Mouse (Mus musculus) G1E (cell line): ENCODE data around the gene P4hb. TPM values are rescaled to one million over a fixed set of nuclear protein-coding genes. Genes with fewer than 3 reads are reported as not detected.
"Not testable (repeated sequence)": the region's sequence is repeated elsewhere in the genome, so short reads cannot be mapped to it uniquely, and the experiment has no call there.

Experiments
- ATAC-seq: 2 replicates; pipeline ENCODE4 v1.8.0; 2016; ENCODE audit warnings: mild to moderate bottlenecking; ENCODE audit not compliant: insufficient number of reproducible peaks, poor library complexity, low FRiP score, severe bottlenecking; ENCODE audit errors: extremely low read depth
- DNase-seq: peaks from one replicate; pipeline ENCODE4 v3.0.0; 2012; ENCODE audit warnings: low spot score
- H3K27me3 ChIP-seq: 2 replicates; pipeline ENCODE4 v1.6.1; 2012; ENCODE audit warnings: mild to moderate bottlenecking, low read length, inconsistent platforms; ENCODE audit not compliant: insufficient read depth
- H3K36me3 ChIP-seq: replicated peaks from 2 replicates; pipeline ENCODE3; 2012; ENCODE audit warnings: mild to moderate bottlenecking, inconsistent platforms
- H3K4me1 ChIP-seq: 2 replicates; pipeline ENCODE4 v1.6.1; 2012; ENCODE audit warnings: low read depth, low read length, inconsistent platforms, mixed read lengths; ENCODE audit not compliant: insufficient read depth
- H3K4me3 ChIP-seq: 2 replicates; pipeline ENCODE4 v1.5.1; 2012; ENCODE audit warnings: low read depth, mild to moderate bottlenecking, inconsistent platforms, low read length, moderate library complexity, mixed read lengths
- H3K9me3 ChIP-seq: replicated peaks from 2 replicates; pipeline ENCODE4 v1.6.1; 2012; ENCODE audit warnings: inconsistent platforms
- CTCF ChIP-seq: IDR thresholded peaks from 2 replicates; pipeline ENCODE4 v1.5.1; 2012; ENCODE audit warnings: low read depth, low read length, inconsistent platforms, mixed read lengths
- GATA1 ChIP-seq: IDR thresholded peaks from 2 replicates; pipeline ENCODE4 v1.6.1; 2012; ENCODE audit warnings: borderline replicate concordance, low read length, inconsistent platforms, mixed read lengths
- GATA2 ChIP-seq: IDR thresholded peaks from 2 replicates; pipeline ENCODE4 v1.6.1; 2012; ENCODE audit warnings: low read depth, low read length, inconsistent platforms, borderline replicate concordance
- POLR2AphosphoS5 ChIP-seq: IDR thresholded peaks from 2 replicates; pipeline ENCODE4 v1.6.1; 2012; ENCODE audit warnings: low read depth, low read length, inconsistent platforms; ENCODE audit not compliant: insufficient replicate concordance
- TAL1 ChIP-seq: conservative IDR thresholded peaks from 2 replicates; pipeline ENCODE4 v1.6.1; 2012; ENCODE audit warnings: low read depth, low read length, inconsistent platforms, mixed read lengths
- polyA plus RNA-seq: library from polyadenylated mRNA; stranded (reverse); fragments of >175 nt; gene quantifications from 2 replicates; pipeline ENCODE4 v1.2.3, GENCODE M21; 2012
- total RNA-seq, 2 experiments: library from RNA; stranded (forward) in 1 of 2; stranded (reverse) in 1 of 2; fragments of 200-1000 nt in 1 of 2; fragments of >200 nt in 1 of 2; fragmentation: Nextera tagmentation in 1 of 2; gene quantifications; 2 replicates each; pipeline ENCODE4 v1.2.3; 2014 to 2017

The P4hb gene
- total and polyA plus RNA-seq, 3 experiments: 289 to 516 (median 414) TPM

GRCm38 (mm10) chr11:120598990-120599549 is 26.0 kb upstream of the P4hb start:
- Histone ChIP-seq H3K4me3 (peak overlapping the region; percentile 95), H3K27me3 (no peaks in the 10 kb centered on the region), H3K4me1 (peaks cover 72% of the 10 kb centered on the region), H3K36me3 (peaks cover 77% of the 10 kb centered on the region), H3K9me3 (no peaks in the 10 kb centered on the region)
- no peak for TF ChIP-seq GATA1
- no peak for TF ChIP-seq CTCF
- no peak for TF ChIP-seq TAL1
- TF ChIP-seq POLR2AphosphoS5: no peak
- no peak for TF ChIP-seq GATA2
- no peak for DNase-seq
- ATAC-seq: no peak

DNA sequence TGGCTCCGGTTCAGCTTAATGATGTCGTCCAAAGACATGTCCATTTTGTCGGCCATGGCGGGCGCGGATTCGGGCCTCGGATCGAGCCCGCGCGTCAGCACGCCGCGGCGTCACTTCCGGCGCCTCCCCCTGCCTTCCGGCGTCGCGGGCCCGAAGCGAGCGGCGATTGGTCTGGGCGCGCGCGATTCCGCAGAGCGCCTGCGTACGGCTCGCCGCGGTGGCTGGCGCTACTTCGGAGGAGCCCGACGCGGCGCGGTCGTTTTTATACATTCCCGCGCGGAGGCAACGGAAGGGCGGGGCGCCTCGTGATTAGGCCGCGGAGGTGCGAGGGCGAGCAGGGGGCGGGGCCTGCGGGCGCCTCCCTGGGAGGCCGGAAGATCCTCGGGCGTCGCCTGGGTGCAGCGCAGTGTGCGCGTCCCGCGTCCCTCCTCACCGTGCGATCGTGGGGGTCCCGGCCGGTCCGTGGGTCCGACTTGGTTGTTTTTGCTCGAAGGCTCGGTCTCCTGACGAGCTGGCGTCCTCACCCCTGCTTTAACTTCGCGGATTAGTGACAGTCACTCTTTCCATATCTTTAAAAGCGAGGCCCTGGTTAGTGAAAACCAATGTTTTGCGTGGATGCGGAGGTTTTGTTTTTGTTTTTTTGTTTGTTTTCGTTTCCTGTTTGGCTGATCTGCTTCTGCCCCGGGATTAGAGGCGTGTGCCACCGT is 25.4 kb upstream of the P4hb start, which contains the start of the genes Alyref and Anapc11:
Gene Alyref (minus strand): TSS at position 83 of the 707 bp plus-strand sequence.
Gene Anapc11 (plus strand): TSS at position 139 of the 707 bp plus-strand sequence.
- ATAC-seq: peak; percentile 84
- Histone ChIP-seq H3K36me3 (peaks cover 77% of the 10 kb centered on the region), H3K27me3 (no peaks in the 10 kb centered on the region), H3K4me1 (peaks cover 73% of the 10 kb centered on the region), H3K4me3 (peak within 1 kb of the TSS; percentile 95), H3K9me3 (no peaks in the 10 kb centered on the region)
- DNase-seq: peak; percentile 98
- TF ChIP-seq TAL1 (no peak), POLR2AphosphoS5 (no peak), CTCF (no peak), GATA1 (no peak), GATA2 (no peak)

DNA sequence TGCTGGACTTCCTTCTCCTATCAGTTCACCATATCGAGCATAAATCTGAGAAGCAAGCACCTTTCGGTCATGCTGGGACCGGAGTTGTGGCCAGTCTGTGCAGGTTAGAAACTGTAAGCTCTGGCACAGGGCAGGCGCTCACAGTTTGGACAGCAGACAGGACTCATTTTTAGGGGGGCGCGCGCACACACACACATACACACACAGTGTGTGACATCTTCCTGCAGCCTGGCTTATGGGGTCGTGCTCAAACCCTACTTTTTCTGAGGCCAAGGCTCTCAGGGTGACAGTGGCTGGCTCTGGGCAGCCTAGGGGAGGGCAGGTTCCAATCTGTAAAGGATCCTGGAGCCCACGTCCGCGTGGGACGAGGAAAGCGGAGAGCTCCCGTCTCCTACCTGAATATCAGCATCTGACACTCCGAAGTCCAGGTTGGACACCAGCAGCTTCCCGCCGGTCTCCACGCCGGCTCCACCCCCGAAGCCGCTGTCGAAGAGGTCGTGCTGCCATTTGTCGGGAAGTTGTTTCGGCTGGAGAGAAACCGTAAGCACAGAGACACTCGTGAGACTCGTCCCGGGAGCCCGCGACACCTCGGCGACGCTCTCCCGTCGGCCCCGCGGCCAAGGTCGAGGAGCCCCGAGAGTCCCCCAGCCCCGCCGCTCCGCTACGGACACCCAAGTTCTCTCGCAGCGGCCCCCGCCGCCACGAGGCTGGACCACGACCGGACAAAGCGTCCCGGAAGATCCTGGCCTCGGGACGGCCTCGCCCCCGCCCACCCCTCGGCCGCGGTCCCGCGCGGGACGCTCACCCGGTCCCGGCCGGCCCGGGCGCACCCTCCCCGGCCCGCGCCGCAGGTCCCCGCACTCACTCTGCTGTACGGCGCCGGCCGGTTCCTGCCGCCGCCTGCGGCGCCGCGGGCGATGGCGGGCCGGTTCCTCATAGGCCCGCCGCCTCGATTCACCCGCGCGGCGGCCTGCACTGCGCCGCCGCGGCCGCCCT is 24.5 kb upstream of the P4hb start:
- H3K4me1 ChIP-seq: peaks cover 70% of the 10 kb centered on the region
- peak; percentile 29 for DNase-seq
- no peak for ATAC-seq
- TF ChIP-seq GATA1 (no peak), CTCF (no peak), GATA2 (no peak)
- H3K9me3 ChIP-seq: no peaks in the 10 kb centered on the region
- no peaks in the 10 kb centered on the region for H3K27me3 ChIP-seq
- peaks cover 77% of the 10 kb centered on the region for H3K36me3 ChIP-seq
- H3K4me3 ChIP-seq: peak overlapping the region; percentile 95

DNA sequence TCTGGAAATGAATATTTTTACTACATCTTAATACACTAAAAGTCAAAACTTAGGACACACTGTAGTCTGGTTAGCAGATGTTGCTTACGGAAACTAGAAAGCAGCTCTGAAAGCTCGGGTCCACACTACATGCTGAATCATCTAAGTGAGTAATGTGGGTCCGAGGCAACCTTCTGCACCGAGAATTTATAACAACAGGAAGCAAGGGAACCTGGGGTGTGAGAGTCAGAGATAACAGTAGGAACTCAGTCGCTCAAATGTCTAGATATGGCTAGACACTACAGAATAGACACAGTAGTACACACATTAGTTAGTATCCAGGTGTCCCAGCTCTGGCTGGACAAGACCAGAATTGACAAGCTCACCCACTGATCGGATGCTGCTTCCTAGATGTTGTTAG is 15.5 kb upstream of the P4hb start:
- peaks cover 34% of the 10 kb centered on the region for H3K4me1 ChIP-seq
- peaks cover 94% of the 10 kb centered on the region for H3K36me3 ChIP-seq
- no peak overlapping the region for H3K4me3 ChIP-seq
- peak; percentile 84 for ATAC-seq
- H3K9me3 ChIP-seq: no peaks in the 10 kb centered on the region; the same call in 1 of the 2 replicates
- TF ChIP-seq GATA2: no peak
- no peak for TF ChIP-seq CTCF
- TF ChIP-seq TAL1: no peak
- TF ChIP-seq GATA1: no peak
- TF ChIP-seq POLR2AphosphoS5: no peak
- DNase-seq: no peak
- H3K27me3 ChIP-seq: no peaks in the 10 kb centered on the region

DNA sequence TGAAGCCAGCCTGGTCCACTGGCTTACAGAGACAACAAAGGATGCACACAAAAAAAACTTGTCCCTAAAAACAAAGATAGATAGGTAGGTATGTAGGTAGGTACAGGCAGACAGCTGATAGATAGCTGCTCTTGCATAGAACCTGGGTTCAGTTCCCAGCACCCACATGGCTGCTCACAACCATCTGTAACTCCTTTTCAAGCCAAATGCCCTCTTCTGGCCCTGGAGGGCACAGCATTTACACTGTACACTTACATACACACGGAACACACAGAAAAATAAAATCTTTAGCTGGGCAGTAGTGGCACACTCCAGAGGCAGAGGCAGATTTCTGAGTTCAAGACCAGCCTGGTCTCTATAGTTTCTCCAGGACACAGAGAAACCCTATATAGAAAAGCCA is 10.9 kb upstream of the P4hb start:
- Histone ChIP-seq H3K4me1 (peaks cover 38% of the 10 kb centered on the region), H3K4me3 (no peak overlapping the region), H3K36me3 (peaks cover 77% of the 10 kb centered on the region), H3K27me3 (no peaks in the 10 kb centered on the region), H3K9me3 (no peaks in the 10 kb centered on the region; the same call in 1 of the 2 replicates)
- no peak for ATAC-seq
- DNase-seq: no peak
- TF ChIP-seq CTCF (no peak), POLR2AphosphoS5 (no peak), GATA1 (no peak)

DNA sequence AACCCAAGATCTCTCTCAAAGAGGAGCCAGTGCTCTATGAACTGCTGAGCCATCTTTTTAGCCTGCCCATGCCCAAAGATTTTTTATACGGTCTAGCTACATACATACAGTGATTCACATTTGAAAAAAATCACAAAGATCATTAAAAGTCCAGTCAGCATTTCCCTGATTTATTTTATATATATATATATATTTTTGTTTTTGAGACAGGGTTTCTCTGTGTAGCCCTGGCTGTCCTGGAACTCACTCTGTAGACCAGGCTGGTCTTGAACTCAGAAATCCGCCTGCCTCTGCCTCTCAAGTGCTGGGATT is 9.9 kb upstream of the P4hb start:
- H3K4me3 ChIP-seq, DNase-seq, H3K27me3 ChIP-seq, ATAC-seq, H3K9me3 ChIP-seq: not testable (repeated sequence)
- Histone ChIP-seq H3K36me3 (peaks cover 78% of the 10 kb centered on the region), H3K4me1 (peaks cover 41% of the 10 kb centered on the region)
